Mouse (Mus musculus) lung, postnatal 0 days (tissue): ENCODE measurements at regions not wholly inside any gene's neighbourhood (a gene's known extent, or its start where the extent isn't known, plus 50 kb on each side); places are given as distances from the start of the nearest gene placed in this dataset.

ENCODE experiments used
- CTCF ChIP-seq: IDR thresholded peaks from 2 replicates; pipeline ENCODE4 v1.5.1; 2016; ENCODE audit warnings: antibody characterized with exemption, mild to moderate bottlenecking
- EP300 ChIP-seq: IDR thresholded peaks from 2 replicates; pipeline ENCODE4 v1.6.1; 2016; ENCODE audit warnings: antibody characterized with exemption, mild to moderate bottlenecking, control low read depth

- TF ChIP-seq EP300 (no peak), CTCF (no peak)
Observed at GRCm38 (mm10) chr5:106753289-106753688, 56.2 kb upstream of the Zfp644 start.
